Mouse (Mus musculus): Measurements from ENCODE around the gene Sik3.

Gene Sik3

GRCm38 (mm10) chr9:46015831-46016230 lies 3.2 kb downstream of the Sik3 start:
- peak; percentile 81 for DNase-seq (ENCODE audit: low spot score)

- no peak for DNase-seq (ENCODE audit: low spot score)
Measured at GRCm38 (mm10) chr9:46016417-46016816, 3.8 kb downstream of the Sik3 start.

GRCm38 (mm10) chr9:46018316-46018715 lies 5.7 kb downstream of the Sik3 start:
- no peak for DNase-seq (ENCODE audit: low spot score)

GRCm38 (mm10) chr9:46019975-46020374 lies 7.4 kb downstream of the Sik3 start:
- DNase-seq (ENCODE audit: low spot score) = no peak

- no peak for DNase-seq (ENCODE audit: low spot score)
Measured at GRCm38 (mm10) chr9:46023591-46023990, 11.0 kb downstream of the Sik3 start.

- DNase-seq (ENCODE audit: low spot score) = no peak
Measured at GRCm38 (mm10) chr9:46026058-46026849, 13.6 kb downstream of the Sik3 start.

GRCm38 (mm10) chr9:46027994-46028393 lies 15.4 kb downstream of the Sik3 start:
- no peak for DNase-seq (ENCODE audit: low spot score)

- no peak for DNase-seq (ENCODE audit: low spot score)
Measured at GRCm38 (mm10) chr9:46029534-46029933, 16.9 kb downstream of the Sik3 start.

GRCm38 (mm10) chr9:46030184-46030583 lies 17.6 kb downstream of the Sik3 start:
- DNase-seq (ENCODE audit: low spot score) = no peak

GRCm38 (mm10) chr9:46030968-46031367 lies 18.3 kb downstream of the Sik3 start:
- DNase-seq (ENCODE audit: low spot score) = no peak

GRCm38 (mm10) chr9:46032190-46032589 lies 19.6 kb downstream of the Sik3 start:
- DNase-seq (ENCODE audit: low spot score) = peak; percentile 76

GRCm38 (mm10) chr9:46033058-46033457 lies 20.4 kb downstream of the Sik3 start:
- no peak for DNase-seq (ENCODE audit: low spot score)

- no peak for DNase-seq (ENCODE audit: low spot score)
Measured at GRCm38 (mm10) chr9:46033862-46034261, 21.2 kb downstream of the Sik3 start.

- DNase-seq (ENCODE audit: low spot score) = no peak
Measured at GRCm38 (mm10) chr9:46035290-46035871, 22.8 kb downstream of the Sik3 start.

GRCm38 (mm10) chr9:46036881-46037280 lies 24.3 kb downstream of the Sik3 start:
- no peak for DNase-seq (ENCODE audit: low spot score)

- no peak for DNase-seq (ENCODE audit: low spot score)
Measured at GRCm38 (mm10) chr9:46038786-46039185, 26.2 kb downstream of the Sik3 start.

GRCm38 (mm10) chr9:46041186-46041585 lies 28.6 kb downstream of the Sik3 start:
- no peak for DNase-seq (ENCODE audit: low spot score)

GRCm38 (mm10) chr9:46042387-46042786 lies 29.8 kb downstream of the Sik3 start:
- DNase-seq (ENCODE audit: low spot score) = no peak

GRCm38 (mm10) chr9:46043626-46044025 lies 31.0 kb downstream of the Sik3 start:
- no peak for DNase-seq (ENCODE audit: low spot score)

- no peak for DNase-seq (ENCODE audit: low spot score)
Measured at GRCm38 (mm10) chr9:46046724-46047517, 34.3 kb downstream of the Sik3 start.

GRCm38 (mm10) chr9:46049525-46049924 lies 36.9 kb downstream of the Sik3 start:
- no peak for DNase-seq (ENCODE audit: low spot score)

- no peak for DNase-seq (ENCODE audit: low spot score)
Measured at GRCm38 (mm10) chr9:46050203-46050602, 37.6 kb downstream of the Sik3 start.
